Mouse (Mus musculus): Measurements from ENCODE around the gene Gm2a. TPM values are rescaled to one million over a fixed set of nuclear protein-coding genes. Genes with fewer than 3 reads are reported as not detected.

The Gm2a gene
- polyA plus RNA-seq (2016; fragmentation: Nextera tagmentation; extraction: Ambion mirVana) = 7.2 and 7.8 TPM in 2 replicates

- WGBS = 2% methylated on average over 45 of the region's 45 CpGs
- Histone ChIP-seq H3K27me3 (ENCODE audit: poor library complexity, severe bottlenecking) (peaks cover 12% of the 10 kb centered on the region), H3K9me3 (no peaks in the 10 kb centered on the region), H3K4me1 (peaks cover 22% of the 10 kb centered on the region), H3K27ac (peak within 1 kb of the TSS; percentile 78), H3K4me3 (peak within 1 kb of the TSS; percentile 64), H3K36me3 (replicated peaks) (no peaks in the 10 kb centered on the region)
- peak; percentile 99 for DNase-seq (ENCODE audit: extremely low spot score, low spot score)
Measured at GRCm38 (mm10) chr11:55097463-55098188, at the start of gene Gm2a. TSS of gene Gm2a (plus strand) at chr11:55098115.

- no peaks in the 10 kb centered on the region for H3K27me3 ChIP-seq (ENCODE audit: poor library complexity, severe bottlenecking)
- H3K4me3 ChIP-seq = no peak overlapping the region
- H3K36me3 ChIP-seq (replicated peaks) = no peaks in the 10 kb centered on the region
- no peaks in the 10 kb centered on the region for H3K9me3 ChIP-seq
- H3K4me1 ChIP-seq = no peaks in the 10 kb centered on the region
- WGBS = 75% methylated on average over 7 of the region's 7 CpGs
- H3K27ac ChIP-seq = no peak overlapping the region
- no peak for DNase-seq (ENCODE audit: extremely low spot score, low spot score)
Measured at GRCm38 (mm10) chr11:55050837-55051510, 46.9 kb upstream of the Gm2a start.

- WGBS = 88% methylated on average over 3 of the region's 3 CpGs
- Histone ChIP-seq H3K27ac (no peak overlapping the region), H3K4me1 (no peaks in the 10 kb centered on the region), H3K36me3 (replicated peaks) (no peaks in the 10 kb centered on the region), H3K9me3 (no peaks in the 10 kb centered on the region), H3K4me3 (no peak overlapping the region), H3K27me3 (ENCODE audit: poor library complexity, severe bottlenecking) (no peaks in the 10 kb centered on the region)
- no peak for DNase-seq (ENCODE audit: extremely low spot score, low spot score)
Measured at GRCm38 (mm10) chr11:55057511-55057910, 40.4 kb upstream of the Gm2a start.

GRCm38 (mm10) chr11:55060802-55061201, 37.1 kb upstream of the Gm2a start:
- H3K27me3 ChIP-seq (ENCODE audit: poor library complexity, severe bottlenecking) = no peaks in the 10 kb centered on the region
- H3K4me1 ChIP-seq = peaks cover 6% of the 10 kb centered on the region; the same call in 1 of the 2 replicates
- no peak overlapping the region for H3K27ac ChIP-seq
- no peak overlapping the region for H3K4me3 ChIP-seq
- no peaks in the 10 kb centered on the region for H3K9me3 ChIP-seq
- DNase-seq (ENCODE audit: extremely low spot score, low spot score) = no peak
- no peaks in the 10 kb centered on the region for H3K36me3 ChIP-seq (replicated peaks)
- WGBS = 94% methylated on average over 5 of the region's 5 CpGs

GRCm38 (mm10) chr11:55062856-55063255, 35.1 kb upstream of the Gm2a start:
- H3K4me3 ChIP-seq = no peak overlapping the region
- no peak for DNase-seq (ENCODE audit: extremely low spot score, low spot score)
- 65% methylated on average over 5 of the region's 5 CpGs for WGBS

GRCm38 (mm10) chr11:55066921-55067320, 31.0 kb upstream of the Gm2a start:
- no peaks in the 10 kb centered on the region for H3K9me3 ChIP-seq
- H3K36me3 ChIP-seq (replicated peaks) = no peaks in the 10 kb centered on the region
- no peak for DNase-seq (ENCODE audit: extremely low spot score, low spot score)
- H3K27ac ChIP-seq = no peak overlapping the region
- peaks cover 11% of the 10 kb centered on the region for H3K4me1 ChIP-seq
- WGBS = 79% methylated on average over 4 of the region's 4 CpGs
- no peaks in the 10 kb centered on the region for H3K27me3 ChIP-seq (ENCODE audit: poor library complexity, severe bottlenecking)
- no peak overlapping the region for H3K4me3 ChIP-seq

More at GRCm38 (mm10) chr11:55062856-55063255, 35.1 kb upstream of the Gm2a start:
- H3K36me3 ChIP-seq (replicated peaks) = no peaks in the 10 kb centered on the region
- no peak overlapping the region for H3K27ac ChIP-seq
- H3K4me1 ChIP-seq = peaks cover 6% of the 10 kb centered on the region; the same call in 1 of the 2 replicates
- H3K27me3 ChIP-seq (ENCODE audit: poor library complexity, severe bottlenecking) = no peaks in the 10 kb centered on the region
- no peaks in the 10 kb centered on the region for H3K9me3 ChIP-seq

GRCm38 (mm10) chr11:55069023-55069422, 28.9 kb upstream of the Gm2a start:
- H3K4me3 ChIP-seq = no peak overlapping the region
- 0 out of 2 replicates have a peak overlapping the region, but pooled peaks have one; percentile 31 for H3K27ac ChIP-seq
- H3K4me1 ChIP-seq = peaks cover 5% of the 10 kb centered on the region
- DNase-seq (ENCODE audit: extremely low spot score, low spot score) = no peak
- H3K27me3 ChIP-seq (ENCODE audit: poor library complexity, severe bottlenecking) = no peaks in the 10 kb centered on the region
- no peaks in the 10 kb centered on the region for H3K36me3 ChIP-seq (replicated peaks)
- no peaks in the 10 kb centered on the region for H3K9me3 ChIP-seq
- 45% methylated on average over 2 of the region's 2 CpGs for WGBS

- H3K9me3 ChIP-seq = no peaks in the 10 kb centered on the region
- H3K36me3 ChIP-seq (replicated peaks) = no peaks in the 10 kb centered on the region
- no peak for DNase-seq (ENCODE audit: extremely low spot score, low spot score)
- WGBS = 90% methylated on average over 5 of the region's 5 CpGs
- no peak overlapping the region for H3K4me3 ChIP-seq
- peaks cover 5% of the 10 kb centered on the region for H3K27me3 ChIP-seq (ENCODE audit: poor library complexity, severe bottlenecking)
- H3K27ac ChIP-seq = no peak overlapping the region
- peaks cover 5% of the 10 kb centered on the region for H3K4me1 ChIP-seq
Measured at GRCm38 (mm10) chr11:55071344-55071743, 26.6 kb upstream of the Gm2a start.

- Histone ChIP-seq H3K4me1 (peaks cover 10% of the 10 kb centered on the region), H3K4me3 (no peak overlapping the region), H3K9me3 (no peaks in the 10 kb centered on the region), H3K27me3 (ENCODE audit: poor library complexity, severe bottlenecking) (peaks cover 16% of the 10 kb centered on the region), H3K36me3 (replicated peaks) (no peaks in the 10 kb centered on the region), H3K27ac (no peak overlapping the region)
- 95% methylated on average over 8 of the region's 8 CpGs for WGBS
- no peak for DNase-seq (ENCODE audit: extremely low spot score, low spot score)
Measured at GRCm38 (mm10) chr11:55072467-55072866, 25.4 kb upstream of the Gm2a start.

- peaks cover 17% of the 10 kb centered on the region for H3K4me1 ChIP-seq
- 78% methylated on average over 10 of the region's 10 CpGs for WGBS
- no peaks in the 10 kb centered on the region for H3K36me3 ChIP-seq (replicated peaks)
- no peak overlapping the region for H3K4me3 ChIP-seq
- no peak overlapping the region for H3K27ac ChIP-seq
- DNase-seq (ENCODE audit: extremely low spot score, low spot score) = no peak
- no peaks in the 10 kb centered on the region for H3K9me3 ChIP-seq
- peaks cover 23% of the 10 kb centered on the region for H3K27me3 ChIP-seq (ENCODE audit: poor library complexity, severe bottlenecking)
Measured at GRCm38 (mm10) chr11:55073191-55073590, 24.7 kb upstream of the Gm2a start.

- 84% methylated on average over 2 of the region's 2 CpGs for WGBS
- DNase-seq (ENCODE audit: extremely low spot score, low spot score) = no peak
- Histone ChIP-seq H3K9me3 (0 out of 2 replicates have a peak, but pooled peaks cover 2% of the 10 kb centered on the region), H3K27me3 (ENCODE audit: poor library complexity, severe bottlenecking) (peaks cover 41% of the 10 kb centered on the region), H3K4me3 (no peak overlapping the region), H3K36me3 (replicated peaks) (no peaks in the 10 kb centered on the region), H3K27ac (no peak overlapping the region), H3K4me1 (peaks cover 18% of the 10 kb centered on the region)
Measured at GRCm38 (mm10) chr11:55075602-55076001, 22.3 kb upstream of the Gm2a start.

GRCm38 (mm10) chr11:55076234-55076633, 21.7 kb upstream of the Gm2a start:
- DNase-seq (ENCODE audit: extremely low spot score, low spot score) = no peak
- WGBS = 90% methylated on average over 5 of the region's 5 CpGs
- 0 out of 2 replicates have a peak, but pooled peaks cover 2% of the 10 kb centered on the region for H3K9me3 ChIP-seq
- no peak overlapping the region for H3K27ac ChIP-seq
- H3K27me3 ChIP-seq (ENCODE audit: poor library complexity, severe bottlenecking) = peaks cover 41% of the 10 kb centered on the region
- no peaks in the 10 kb centered on the region for H3K36me3 ChIP-seq (replicated peaks)
- no peak overlapping the region for H3K4me3 ChIP-seq
- H3K4me1 ChIP-seq = peaks cover 18% of the 10 kb centered on the region

Data from forebrain, embryonic 10.5 days (tissue).